Mouse (Mus musculus): ENCODE results near the gene Pigk.
"Not testable (repeated sequence)": the region's sequence is repeated elsewhere in the genome, so short reads cannot be mapped to it uniquely, and the experiment has no call there.

Pigk gene

DNA sequence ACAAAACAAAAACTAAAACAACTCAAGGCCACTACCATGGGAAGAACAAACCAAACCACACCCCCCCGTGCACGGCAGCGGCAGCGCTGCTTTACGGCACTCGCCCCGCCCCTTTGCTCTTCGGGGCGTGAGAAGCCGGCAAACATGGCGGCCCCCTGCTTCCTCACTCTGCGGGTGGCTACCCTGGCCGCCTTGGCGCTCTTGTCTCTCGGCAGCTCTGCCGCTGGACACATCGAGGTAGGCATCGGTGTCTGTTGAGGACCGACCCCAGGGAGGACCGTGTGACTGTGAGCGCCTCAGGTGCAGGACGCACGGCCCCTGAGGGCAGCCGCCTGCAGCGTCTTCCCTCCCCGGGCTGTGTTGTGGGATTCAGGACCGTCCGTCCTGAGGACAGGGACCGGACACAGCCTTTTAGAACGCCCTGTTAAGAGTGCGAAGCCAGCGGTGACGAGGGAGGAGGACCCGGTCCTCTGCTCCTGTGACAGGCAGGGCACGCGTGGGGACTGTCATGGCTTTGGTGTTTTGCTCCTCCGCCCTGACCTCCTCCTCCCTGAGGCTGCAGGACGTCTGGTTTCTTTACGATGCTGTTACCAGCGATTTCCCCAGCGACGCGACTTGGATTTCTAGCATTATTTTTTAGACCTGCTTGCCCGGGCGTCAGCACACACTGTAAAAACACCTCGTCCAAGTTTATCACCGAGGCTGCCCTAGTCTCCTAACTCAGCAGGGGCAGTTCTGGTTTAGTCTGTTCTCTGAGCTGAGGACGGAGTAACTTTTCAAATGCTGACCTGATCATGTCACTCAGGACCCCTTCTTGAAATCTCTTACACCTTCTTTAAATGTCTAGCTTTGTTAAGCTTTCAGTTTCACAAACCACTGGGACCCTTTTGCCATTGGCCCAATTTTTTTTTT, at the start of gene Pigk:
Gene Pigk, plus strand, starts transcription at position 110 of the 912 bp plus-strand sequence.
- peak; percentile 92 for DNase-seq (ENCODE audit: extremely low spot score)

DNA sequence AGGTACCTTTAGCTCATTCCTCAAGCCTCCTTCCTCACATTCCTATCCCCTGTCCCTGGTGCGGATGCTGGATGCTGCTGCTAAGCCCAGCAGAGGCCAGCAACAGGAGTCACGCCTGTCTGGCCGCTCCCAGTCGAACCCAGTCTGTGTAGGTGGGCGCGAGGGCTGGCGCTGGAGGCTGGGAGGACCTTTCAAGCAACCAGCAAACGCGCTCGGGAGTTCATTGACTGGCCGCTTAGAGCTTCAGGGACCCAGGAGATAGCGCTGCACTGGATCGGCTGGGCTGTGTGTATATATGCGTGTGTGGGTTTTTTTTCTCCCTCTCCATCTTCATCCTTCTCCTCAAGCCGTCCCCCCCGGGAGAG, 46.9 kb upstream of the Pigk start:
- DNase-seq (ENCODE audit: extremely low spot score): peak; percentile 63

DNA sequence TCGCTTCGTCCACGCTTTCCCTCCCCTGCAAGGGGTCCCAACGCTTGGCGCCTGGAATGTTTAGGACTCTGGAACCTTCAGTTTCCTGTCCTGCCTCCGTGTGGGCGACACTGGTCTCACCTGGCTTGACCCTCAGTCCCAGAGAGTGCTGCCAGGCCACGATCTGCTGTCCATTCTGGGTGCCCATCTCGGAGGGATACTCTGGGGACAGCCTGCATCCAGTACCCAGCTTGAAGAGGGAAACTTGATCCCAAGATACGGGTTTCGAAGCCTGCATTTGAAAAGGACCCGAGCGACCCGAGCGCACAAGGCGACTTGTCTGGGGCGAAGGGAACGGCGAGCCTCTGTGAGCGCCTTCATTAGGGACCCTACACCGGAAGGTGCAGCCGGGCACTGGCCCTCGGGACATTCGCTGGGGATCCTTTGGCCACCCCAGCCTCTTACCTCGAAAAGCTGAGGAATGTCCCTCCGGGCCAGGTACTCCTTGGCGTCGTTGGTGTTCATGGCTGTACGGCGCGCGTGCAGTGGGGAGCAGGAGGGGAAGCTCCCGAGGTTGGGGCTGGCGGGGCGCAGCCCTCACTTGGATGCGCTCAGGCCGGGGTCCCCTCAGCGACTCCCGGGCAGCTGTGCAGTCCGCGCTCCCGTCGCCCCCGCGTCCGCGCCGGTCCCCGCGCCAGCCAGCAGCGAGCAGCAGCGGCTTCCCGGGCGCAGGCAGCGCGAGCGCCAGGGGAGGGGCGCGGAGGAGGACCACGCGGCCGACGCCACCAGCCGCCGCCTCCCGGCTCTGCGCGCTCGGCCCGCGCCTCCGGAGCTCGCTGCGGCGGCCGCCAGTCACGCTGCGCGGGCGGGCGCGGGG, 46.3 kb upstream of the Pigk start:
- DNase-seq (ENCODE audit: extremely low spot score): peak; percentile 63

DNA sequence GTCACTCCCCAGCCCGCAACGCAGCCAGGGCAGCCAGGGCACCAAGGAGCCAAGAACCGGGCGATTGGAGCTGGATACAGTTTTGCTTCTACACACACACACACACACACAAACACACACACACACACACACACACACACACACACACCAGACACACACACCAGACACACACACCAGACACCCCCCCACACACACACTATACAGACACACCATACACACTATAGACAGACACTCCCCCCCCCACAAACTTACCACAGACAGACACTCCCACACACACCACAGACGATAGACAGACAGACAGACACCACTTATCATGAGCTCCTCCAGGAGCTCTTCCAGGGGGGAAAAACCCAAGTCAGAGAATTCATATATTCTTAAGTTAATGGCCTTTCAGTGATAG, 45.7 kb upstream of the Pigk start, which contains the start of gene Ak5:
Gene Ak5, minus strand, starts transcription at position 122 of the 400 bp plus-strand sequence.
- DNase-seq (ENCODE audit: extremely low spot score): no peak

DNA sequence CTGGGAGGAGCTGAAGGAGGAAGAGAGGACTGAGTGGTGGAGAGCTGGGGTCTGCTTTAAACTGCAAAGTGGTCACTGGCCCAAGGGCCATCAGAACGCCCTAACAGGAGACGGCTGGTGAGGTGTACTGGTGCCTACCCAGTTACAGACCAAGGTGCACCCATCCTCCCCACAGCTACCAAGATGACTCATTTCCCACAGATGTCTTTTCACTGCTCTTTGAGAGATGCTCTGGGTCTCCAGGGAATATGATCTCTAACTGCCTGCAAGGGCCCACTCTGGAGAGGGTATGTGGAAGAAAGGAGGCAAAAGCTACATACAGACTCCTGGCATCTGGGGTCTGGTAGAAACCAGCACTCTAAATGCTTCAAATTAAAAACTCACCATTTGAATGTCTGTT, 45.1 kb upstream of the Pigk start:
- DNase-seq (ENCODE audit: extremely low spot score): no peak

DNA sequence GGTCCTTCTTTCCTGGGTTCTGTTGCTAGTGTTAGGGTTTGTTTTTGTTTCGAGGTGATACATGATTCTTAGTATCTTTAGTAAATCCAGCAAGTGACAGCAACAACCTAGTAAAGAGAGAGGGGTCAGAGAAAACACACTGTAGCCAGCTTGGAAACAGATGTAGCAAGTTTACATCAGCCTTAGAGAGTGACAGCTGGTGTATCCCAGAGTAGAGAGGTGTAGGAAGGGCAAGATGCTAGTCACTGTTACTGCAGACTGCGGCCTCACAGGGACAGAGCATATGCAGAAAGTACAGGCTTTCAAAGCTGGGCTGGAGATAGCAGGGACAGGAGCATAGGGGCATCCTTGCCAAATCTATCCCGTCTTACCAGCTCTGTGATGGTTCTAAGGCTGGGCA, 44.1 kb upstream of the Pigk start:
- DNase-seq (ENCODE audit: extremely low spot score): no peak

- DNase-seq (ENCODE audit: extremely low spot score): no peak
Observed at GRCm38 (mm10) chr3:152674663-152675062, 39.2 kb upstream of the Pigk start.

- DNase-seq (ENCODE audit: extremely low spot score): no peak
Observed at GRCm38 (mm10) chr3:152688532-152688931, 25.4 kb upstream of the Pigk start.

GRCm38 (mm10) chr3:152689105-152689504, 24.8 kb upstream of the Pigk start:
- DNase-seq (ENCODE audit: extremely low spot score): no peak

DNA sequence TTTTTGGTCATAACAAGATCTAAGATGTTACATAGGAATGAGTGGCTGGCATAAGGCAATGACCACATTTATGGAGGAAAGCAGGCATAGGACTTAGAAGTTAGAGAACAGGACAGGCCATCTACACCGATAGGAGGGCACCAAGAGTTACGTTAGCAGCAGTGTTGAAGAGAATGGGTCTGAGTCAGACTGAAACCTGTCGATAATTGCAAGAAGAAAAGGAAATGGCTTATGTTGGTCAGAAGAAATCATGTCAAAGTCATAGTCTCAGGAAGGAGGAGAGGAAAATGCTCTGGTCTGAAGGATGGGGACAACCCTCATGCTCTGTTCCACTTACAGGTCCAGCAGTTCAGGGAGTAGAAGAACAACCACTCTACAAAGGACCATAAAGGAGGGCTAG, 18.9 kb upstream of the Pigk start:
- DNase-seq (ENCODE audit: extremely low spot score): no peak

DNA sequence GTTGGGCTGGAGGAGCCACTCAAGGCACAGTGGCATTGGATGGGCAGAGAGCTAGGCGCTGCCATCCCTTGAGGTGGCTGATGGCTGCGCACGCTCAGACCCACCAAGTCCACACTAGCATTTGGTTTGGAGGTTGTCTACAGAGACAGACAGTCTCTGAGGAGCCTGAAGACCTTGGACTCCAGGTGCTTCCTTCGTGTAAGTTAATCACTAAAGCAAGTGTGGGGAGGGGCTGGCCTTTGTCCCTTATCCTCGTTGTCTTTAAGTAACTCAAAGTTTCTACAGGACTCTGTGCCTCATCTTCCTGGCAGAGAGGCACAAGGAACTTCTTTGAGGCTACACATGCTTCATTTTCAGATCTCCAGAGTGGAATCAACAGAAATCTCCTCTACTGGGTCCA, 15.9 kb upstream of the Pigk start:
- no peak for DNase-seq (ENCODE audit: extremely low spot score)

GRCm38 (mm10) chr3:152699261-152699660, 14.6 kb upstream of the Pigk start:
- no peak for DNase-seq (ENCODE audit: extremely low spot score)

- not testable (repeated sequence) for DNase-seq (ENCODE audit: extremely low spot score)
Observed at GRCm38 (mm10) chr3:152701536-152701935, 12.4 kb upstream of the Pigk start.

DNA sequence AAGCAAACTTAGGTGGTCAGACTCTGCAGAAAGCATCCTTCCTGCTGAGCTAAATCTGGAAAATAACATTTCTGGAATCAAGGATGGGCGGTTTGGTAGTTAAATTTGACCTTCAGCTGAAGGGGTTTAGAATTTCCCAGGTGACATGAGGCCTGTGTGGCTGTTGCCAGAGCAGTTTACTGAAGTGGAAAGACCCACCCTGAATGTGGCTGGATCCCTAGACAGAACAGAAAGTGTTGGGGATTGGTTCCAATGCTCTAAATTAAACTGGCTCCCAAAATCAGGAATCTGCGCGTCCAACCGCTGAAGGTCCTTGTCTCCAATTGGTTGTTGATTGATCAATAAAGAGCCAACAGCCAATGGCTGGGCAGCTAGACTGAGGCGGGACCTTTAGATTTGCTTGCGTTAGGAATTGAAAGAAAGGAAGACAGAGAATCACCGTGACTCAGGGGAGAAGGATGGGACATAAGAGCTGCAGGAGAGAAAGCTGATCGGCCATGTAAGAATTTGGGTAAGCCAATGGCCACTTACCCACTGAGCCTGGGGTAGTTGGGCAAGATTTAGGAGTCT, 11.5 kb upstream of the Pigk start:
- DNase-seq (ENCODE audit: extremely low spot score): no peak

- DNase-seq (ENCODE audit: extremely low spot score): no peak
Observed at GRCm38 (mm10) chr3:152705826-152706225, 8.1 kb upstream of the Pigk start.

GRCm38 (mm10) chr3:152706901-152707300, 7.0 kb upstream of the Pigk start:
- DNase-seq (ENCODE audit: extremely low spot score): no peak

DNA sequence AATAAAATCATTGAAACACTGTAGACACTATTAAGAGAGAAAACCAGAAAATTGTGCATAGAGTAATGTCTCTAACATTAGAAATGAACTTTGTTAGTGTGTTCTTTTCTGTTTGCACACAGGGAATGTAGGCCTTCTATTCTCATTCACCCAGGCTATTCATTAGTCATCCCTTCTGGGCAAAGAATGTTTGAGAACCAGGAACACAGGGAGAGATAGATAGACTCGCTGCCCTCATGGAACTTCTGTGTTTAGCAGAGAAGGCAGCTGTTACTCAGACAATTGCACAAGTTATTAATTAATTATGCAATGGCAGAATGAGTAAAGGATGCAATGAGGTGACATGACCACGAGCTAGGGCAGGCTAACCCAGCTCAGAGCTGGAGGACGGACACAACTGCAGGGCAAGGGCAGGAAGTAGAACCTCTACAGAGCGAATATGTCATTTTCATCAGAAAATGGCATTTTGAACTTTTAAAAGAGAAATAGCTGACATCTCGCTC, 6.5 kb upstream of the Pigk start:
- DNase-seq (ENCODE audit: extremely low spot score): no peak

- no peak for DNase-seq (ENCODE audit: extremely low spot score)
Observed at GRCm38 (mm10) chr3:152709936-152710335, 4.0 kb upstream of the Pigk start.

DNA sequence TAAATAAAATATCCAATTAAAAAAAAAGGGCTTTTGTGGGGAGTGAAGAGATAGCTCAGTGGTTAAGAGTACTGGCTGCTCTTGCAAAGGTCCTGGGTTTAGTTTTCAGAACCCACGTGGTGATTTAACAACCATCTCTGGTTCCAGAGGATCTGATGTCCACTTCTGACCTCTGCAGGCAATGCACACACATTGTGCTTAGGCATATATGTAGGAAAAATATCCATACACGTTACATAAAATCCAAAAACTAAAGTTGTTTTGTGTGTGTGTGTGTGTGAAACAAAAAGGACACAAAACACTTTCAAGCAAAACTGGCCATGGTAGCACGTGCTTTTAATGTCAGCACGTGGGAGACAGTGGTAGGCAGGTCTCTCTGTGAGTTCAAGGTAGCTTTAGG, 943 bp upstream of the Pigk start:
- DNase-seq (ENCODE audit: extremely low spot score): no peak

DNA sequence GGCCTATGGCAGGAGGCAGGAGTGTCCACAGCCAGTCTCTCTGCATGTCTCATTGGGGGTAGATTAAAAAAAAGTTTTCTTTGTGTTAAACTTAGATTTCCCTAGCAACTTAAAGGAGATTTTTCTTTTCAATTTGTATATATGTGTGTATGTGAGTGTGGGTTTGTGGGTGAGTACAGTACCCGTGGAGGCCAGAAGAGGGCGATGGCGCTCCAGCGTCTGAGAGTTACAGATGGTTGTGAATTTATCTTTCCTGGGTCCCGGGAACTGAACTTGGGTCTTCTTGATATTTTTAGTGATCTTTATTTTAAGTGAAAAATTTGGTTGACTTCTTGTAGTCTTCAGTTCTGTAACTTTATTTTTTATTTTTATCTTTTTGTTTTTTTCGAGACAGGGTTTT, 7.4 kb downstream of the Pigk start:
- DNase-seq (ENCODE audit: extremely low spot score): no peak

DNA sequence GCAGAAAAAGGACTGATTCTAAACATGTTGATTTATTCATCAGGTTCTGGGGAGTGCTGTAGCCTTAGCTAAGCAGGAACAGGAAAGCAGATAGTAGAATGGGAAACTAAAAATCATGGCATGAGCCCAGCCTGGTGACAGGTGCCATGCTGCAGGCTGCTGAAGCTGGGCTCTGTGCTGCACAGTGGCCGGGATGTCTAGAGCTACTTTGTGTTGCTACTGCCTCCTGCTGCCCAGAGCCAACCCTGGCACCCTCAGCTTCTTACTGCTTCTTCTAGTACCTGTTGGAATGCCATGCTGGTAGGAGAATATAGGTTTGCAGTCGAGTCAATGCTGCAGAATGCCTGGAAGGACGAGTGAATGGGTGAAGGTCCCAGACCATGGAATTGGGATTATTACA, 8.9 kb downstream of the Pigk start:
- DNase-seq (ENCODE audit: extremely low spot score): no peak

DNA sequence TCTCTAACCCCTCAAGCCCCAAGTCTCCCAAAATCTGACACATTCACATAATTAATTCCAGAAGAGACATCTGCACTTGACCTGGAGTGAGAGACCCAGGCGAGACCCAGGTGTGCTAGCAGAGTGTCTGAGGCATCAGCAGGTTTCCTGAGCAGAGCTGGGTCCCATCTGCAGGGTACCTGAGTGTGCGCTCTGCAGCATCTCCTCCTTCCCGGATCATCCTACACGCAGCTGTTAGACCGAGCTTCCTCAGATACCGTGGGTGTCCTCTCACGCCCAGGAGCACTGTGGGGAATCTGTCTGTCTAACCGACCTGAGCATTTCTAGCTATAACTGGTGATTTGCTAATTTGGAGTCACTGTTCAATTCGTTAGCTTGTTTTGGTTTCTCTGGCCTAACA, 10.5 kb downstream of the Pigk start:
- DNase-seq (ENCODE audit: extremely low spot score): no peak
